Mouse (Mus musculus): ENCODE results near the gene Nudcd3. TPM values are rescaled to one million over a fixed set of nuclear protein-coding genes. Genes with fewer than 3 reads are reported as not detected.
"Not testable (repeated sequence)": the region's sequence is repeated elsewhere in the genome, so short reads cannot be mapped to it uniquely, and the experiment has no call there.

Nudcd3 gene
- total RNA-seq, 2 experiments from 2014 or later: 124 to 125 TPM

DNA sequence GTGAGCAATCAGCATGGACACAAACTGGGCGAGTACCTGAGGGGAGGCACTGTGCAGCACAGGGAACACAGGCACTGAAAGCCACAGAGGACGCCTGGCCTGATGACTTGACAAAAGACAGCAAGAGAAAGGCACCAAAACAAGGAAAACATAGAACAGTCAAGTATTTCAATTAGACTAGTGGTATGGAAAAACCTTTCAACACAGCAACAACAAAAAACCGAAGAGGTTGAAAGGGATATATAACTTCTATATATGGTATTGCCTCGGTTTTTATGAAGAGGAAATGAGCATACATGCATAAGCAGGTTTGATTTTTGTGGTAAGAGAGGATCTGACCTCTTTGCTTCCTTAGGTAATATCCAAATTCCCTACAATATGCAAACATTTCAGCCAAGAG lies 47.4 kb downstream of the Nudcd3 start:
- DNase-seq (ENCODE audit: low spot score in 2 of 2): no peak
- intact Hi-C loops (cut with DNase I): no loop called here

- no peak for DNase-seq (ENCODE audit: low spot score in 2 of 2)
- intact Hi-C loops (cut with DNase I): no loop called here
These were observed 61.8 kb downstream of the Nudcd3 start for GRCm38 (mm10) chr11:6138233-6138950.

DNA sequence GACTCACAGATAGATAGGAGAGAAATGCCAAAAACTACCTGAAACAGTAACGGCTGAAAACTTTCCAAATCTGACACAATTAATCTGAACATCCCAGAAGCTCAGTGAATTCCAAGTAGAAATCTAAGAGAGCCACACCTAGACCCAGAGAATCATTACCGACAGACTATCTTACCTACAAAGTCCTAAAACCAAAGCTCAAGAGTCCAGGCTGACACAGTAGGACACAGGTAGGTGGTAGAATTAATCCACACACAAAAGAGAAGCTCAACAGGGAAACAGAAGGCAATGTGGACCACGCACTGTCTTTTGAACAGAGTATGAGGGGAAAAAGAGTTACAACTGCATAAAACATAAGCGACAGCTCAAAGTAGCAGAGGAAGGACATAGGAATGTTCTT lies 67.3 kb downstream of the Nudcd3 start:
- intact Hi-C loops (cut with DNase I): no loop called here
- no peak for DNase-seq (ENCODE audit: low spot score in 2 of 2)

DNA sequence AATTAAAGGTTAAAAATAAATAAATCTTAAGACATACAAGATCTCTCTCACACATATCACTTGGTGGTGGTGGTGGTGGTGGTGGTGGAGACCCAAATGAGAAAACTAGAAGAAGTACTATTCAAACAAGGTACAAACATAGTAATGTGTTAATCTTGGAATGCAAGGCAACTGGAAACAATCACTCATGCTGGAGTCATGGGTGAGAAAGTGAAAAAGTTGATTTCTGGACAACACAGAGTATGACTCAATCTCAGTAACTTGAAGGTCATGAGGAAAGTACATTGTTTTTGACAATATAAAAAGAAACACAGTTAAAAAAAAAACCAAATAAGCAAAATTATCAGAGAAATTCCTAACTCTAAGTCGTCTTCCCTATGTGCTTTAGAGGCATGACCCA lies 69.6 kb downstream of the Nudcd3 start:
- intact Hi-C loops (cut with DNase I): no loop called here
- no peak for DNase-seq (ENCODE audit: low spot score in 2 of 2)

GRCm38 (mm10) chr11:6123605-6124120 lies 76.6 kb downstream of the Nudcd3 start:
- intact Hi-C loops (cut with DNase I): no loop called here
- DNase-seq (ENCODE audit: low spot score in 2 of 2): no peak

- intact Hi-C loops (cut with DNase I): no loop called here
- DNase-seq (ENCODE audit: low spot score in 2 of 2): no peak
These were observed 77.6 kb downstream of the Nudcd3 start for GRCm38 (mm10) chr11:6122631-6123030.

DNA sequence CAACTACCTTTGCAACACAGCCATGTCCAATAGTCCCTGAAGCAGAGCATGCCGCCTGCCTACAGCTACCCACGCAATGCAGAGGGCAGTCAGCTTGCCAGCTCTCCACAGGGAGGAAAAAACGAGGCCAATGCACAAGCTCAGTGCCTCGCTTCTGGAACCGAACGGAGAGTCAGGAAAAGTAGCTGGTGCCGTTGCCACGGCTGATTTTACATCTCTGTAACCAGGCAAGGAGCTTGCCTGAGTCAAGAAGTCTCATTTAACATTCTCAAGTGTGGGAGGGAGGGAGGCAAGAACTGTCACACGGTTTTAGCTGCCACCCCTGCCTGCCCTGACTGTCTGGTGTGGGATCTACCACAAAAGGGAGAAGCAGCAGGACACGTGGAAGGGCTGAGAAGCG lies 79.6 kb downstream of the Nudcd3 start:
- DNase-seq (ENCODE audit: low spot score in 2 of 2): peak; percentile 79 to 97
- intact Hi-C loops (cut with DNase I): loop anchor here (1.0 kb wide), 3 partner anchors 34 to 59 kb away; no protein-coding TSS in a partner anchor

GRCm38 (mm10) chr11:6120001-6120400 lies 80.2 kb downstream of the Nudcd3 start:
- intact Hi-C loops (cut with DNase I): loop anchor here (1.0 kb wide), 3 partner anchors 34 to 59 kb away; no protein-coding TSS in a partner anchor
- peak in 1 of 2 experiments; percentile 15 for DNase-seq (ENCODE audit: low spot score in 2 of 2)

GRCm38 (mm10) chr11:6119312-6119711 lies 80.9 kb downstream of the Nudcd3 start:
- intact Hi-C loops (cut with DNase I): loop anchor here (1.0 kb wide), 2 partner anchors 54 to 119 kb away; no protein-coding TSS in a partner anchor
- DNase-seq (ENCODE audit: low spot score in 2 of 2): peak; percentile 63 to 93

DNA sequence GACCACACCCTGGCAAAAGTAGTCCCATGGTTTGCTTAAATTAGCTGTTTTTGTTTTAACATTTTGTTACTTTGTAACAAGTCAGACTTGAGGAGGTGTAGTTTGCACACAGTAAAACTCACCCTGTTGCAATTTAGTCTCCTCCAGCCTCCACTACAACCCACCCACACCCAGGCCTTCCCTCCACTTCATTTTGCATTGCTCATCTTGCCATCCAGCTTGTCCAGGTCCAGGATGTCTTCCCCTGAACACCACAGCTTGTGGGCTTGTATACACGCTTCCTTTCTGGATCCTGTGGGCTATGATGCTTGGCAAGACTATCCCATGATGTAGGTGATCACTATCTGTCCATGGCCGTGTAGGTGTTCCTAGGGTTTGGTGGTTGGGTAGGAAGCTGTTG lies 82.3 kb downstream of the Nudcd3 start:
- DNase-seq (ENCODE audit: low spot score in 2 of 2): peak in 1 of 2 experiments; percentile 74
- intact Hi-C loops (cut with DNase I): no loop called here

DNA sequence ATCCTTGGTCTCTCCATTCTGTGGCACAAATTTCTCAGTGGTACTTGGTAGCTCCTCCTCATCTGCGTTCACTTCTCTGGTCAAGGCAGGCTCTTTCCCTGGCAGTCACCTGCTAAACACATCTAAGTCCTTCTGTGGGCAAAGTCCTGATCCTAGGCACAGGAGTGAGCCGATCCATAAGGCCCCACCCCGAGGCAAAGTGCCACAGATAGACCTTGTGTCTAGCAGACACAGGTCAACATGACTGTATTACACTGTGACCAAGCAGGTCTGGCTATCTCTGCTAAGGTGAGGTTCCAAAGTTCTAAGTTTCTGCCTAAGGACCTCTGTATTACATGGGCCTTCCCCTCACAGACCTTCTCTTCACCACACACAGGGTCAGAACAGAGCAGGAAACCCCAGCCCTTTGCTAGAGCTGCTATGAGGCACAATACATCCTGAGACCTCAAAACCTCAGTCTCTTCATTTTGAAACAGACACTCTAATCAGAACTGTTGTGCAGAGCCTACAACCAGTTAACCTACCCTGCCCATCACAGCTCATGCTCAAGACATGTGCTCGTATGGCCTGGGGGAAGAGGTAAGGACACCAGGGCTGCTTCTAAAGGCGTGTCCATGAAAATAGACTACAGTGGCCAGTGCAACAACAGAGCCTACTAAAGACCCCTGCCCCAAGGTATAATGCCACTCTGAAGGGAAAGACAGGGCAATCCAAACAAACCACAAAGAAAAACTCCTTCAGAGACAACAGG lies 88.3 kb downstream of the Nudcd3 start:
- DNase-seq (ENCODE audit: low spot score in 2 of 2): no peak
- intact Hi-C loops (cut with DNase I): no loop called here

GRCm38 (mm10) chr11:6109990-6110389 lies 90.2 kb downstream of the Nudcd3 start:
- DNase-seq (ENCODE audit: low spot score in 2 of 2): peak; percentile 32 to 76
- intact Hi-C loops (cut with DNase I): no loop called here

GRCm38 (mm10) chr11:6108296-6108695 lies 91.9 kb downstream of the Nudcd3 start:
- intact Hi-C loops (cut with DNase I): no loop called here
- no peak for DNase-seq (ENCODE audit: low spot score in 2 of 2)

DNA sequence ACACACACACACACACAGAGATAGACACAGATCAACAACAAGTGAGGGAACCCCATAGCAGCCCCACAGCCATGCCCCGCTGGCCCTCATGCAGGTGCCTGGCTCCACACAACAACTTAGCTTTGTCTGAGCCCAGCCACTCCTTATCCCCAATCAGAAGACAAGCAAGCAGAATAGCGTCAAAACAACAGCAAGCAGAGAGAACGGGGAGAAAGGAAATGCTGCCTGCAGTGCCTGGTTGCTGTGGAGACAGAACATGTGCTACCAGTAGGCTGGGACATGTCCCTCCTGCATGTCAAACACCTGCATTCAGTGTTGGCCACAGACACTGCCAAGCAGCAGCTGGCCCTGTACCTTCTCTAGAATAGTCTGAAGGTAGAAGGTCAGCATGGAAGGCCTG lies 92.5 kb downstream of the Nudcd3 start:
- DNase-seq (ENCODE audit: low spot score in 2 of 2): peak; percentile 13 to 15

GRCm38 (mm10) chr11:6104734-6105133 lies 95.5 kb downstream of the Nudcd3 start:
- DNase-seq (ENCODE audit: low spot score in 2 of 2): no peak
- intact Hi-C loops (cut with DNase I): no loop called here

More for the DNA sequence above, 92.5 kb downstream of the Nudcd3 start:
- intact Hi-C loops (cut with DNase I): no loop called here

DNA sequence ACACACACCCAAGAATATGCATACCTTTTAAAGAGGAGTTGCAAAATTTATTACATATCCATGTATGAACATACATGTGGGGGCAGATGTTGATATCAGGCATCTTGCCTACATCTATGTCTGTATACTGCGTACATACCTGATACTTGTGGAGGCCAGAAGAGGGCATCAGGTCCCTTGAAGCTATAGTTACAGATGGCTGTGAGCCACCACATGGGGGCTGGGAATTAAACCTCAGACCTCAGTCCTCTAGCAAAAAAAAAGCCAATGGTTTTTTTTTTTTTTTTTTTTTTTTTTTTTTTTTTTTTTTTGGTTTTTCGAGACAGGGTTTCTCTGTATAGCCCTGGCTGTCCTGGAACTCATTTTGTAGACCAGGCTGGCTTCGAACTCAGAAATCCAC lies 103.6 kb downstream of the Nudcd3 start:
- intact Hi-C loops (cut with DNase I); DNase-seq (ENCODE audit: low spot score in 2 of 2): not testable (repeated sequence)

DNA sequence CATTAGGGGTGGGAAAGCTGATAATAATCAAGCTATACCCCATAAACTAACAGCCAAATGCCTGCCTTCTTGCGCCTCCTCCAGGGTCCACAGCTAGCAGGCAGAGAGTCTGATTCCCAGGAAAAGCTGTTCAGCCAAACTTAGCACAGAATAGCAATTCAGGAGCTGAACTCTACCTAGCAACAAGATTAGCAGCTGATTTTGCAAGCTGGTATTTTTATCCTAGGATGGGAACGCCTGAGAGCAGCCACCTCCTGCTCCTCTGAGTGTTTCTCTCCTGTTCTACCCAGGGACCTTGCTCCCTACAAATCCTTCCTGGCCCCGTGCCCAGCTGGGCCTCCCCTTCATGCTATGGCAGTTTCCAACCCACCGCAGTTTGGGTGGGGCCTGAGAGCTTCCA lies 113.2 kb downstream of the Nudcd3 start:
- DNase-seq (ENCODE audit: low spot score in 2 of 2): peak; percentile 66 to 84
- intact Hi-C loops (cut with DNase I): no loop called here

- DNase-seq (ENCODE audit: low spot score in 2 of 2): peak in 1 of 2 experiments; percentile 77
- intact Hi-C loops (cut with DNase I): no loop called here
These were observed 121.5 kb downstream of the Nudcd3 start for GRCm38 (mm10) chr11:6078737-6079136.

DNA sequence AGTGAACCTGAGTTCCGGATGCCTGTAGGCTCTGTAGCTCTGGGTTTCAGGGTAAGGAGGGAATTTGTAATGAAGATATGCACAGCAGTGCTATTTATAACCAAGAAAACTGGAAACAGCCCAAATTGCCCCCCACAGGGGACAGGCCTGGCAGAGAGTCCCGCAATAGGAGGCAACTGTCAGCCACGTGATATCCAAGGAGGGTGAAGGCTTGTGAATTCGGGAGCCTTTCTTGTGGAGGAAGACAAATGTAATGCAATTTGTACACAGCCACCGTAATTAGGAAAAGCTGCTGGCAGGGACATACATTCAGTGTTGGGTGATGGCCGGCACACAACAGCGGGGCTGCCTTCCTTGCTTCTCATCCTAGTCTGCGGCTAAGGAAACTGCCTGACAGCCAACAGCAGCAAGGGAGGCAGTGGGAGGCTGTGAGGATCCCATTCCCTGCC lies 124.6 kb downstream of the Nudcd3 start:
- DNase-seq (ENCODE audit: low spot score in 2 of 2): peak in 1 of 2 experiments; percentile 52
- intact Hi-C loops (cut with DNase I): no loop called here

GRCm38 (mm10) chr11:6068181-6068957 lies 131.8 kb downstream of the Nudcd3 start:
- peak in 1 of 2 experiments; percentile 68 for DNase-seq (ENCODE audit: low spot score in 2 of 2)
- intact Hi-C loops (cut with DNase I): loop anchor here (5.0 kb wide), 1 partner anchor 66 kb away; no protein-coding TSS in a partner anchor
